Mouse (Mus musculus) liver, embryonic 14.5 days (tissue): ENCODE data around the gene Acvr2b. TPM values are rescaled to one million over a fixed set of nuclear protein-coding genes. Genes with fewer than 3 reads are reported as not detected.

Source experiments
- ATAC-seq: fragments of 200-750 bp; cut with Nextera tagmentation; 2 replicates; pipeline ENCODE4 v1.8.0; 2017; ENCODE audit warnings: moderate number of reproducible peaks, mild to moderate bottlenecking, moderate library complexity; ENCODE audit not compliant: insufficient read depth
- DNase-seq, 3 experiments: peaks; one replicate each; pipeline ENCODE4 v3.0.0-alpha.2; 2012 to 2013; ENCODE audit warnings: low read depth in 3 of 3, low spot score in 3 of 3
- H3K27ac ChIP-seq: fragments of 300-500 bp; sonication (generic); 2 replicates; pipeline ENCODE4 v1.5.1; 2014; ENCODE audit warnings: moderate library complexity, mild to moderate bottlenecking, control low read depth, inconsistent platforms
- H3K27me3 ChIP-seq: fragments of 300-500 bp; sonication (generic); 2 replicates; pipeline ENCODE4 v1.6.1; 2014; ENCODE audit warnings: mild to moderate bottlenecking, low read length, moderate library complexity; ENCODE audit not compliant: control insufficient read depth, insufficient read depth
- H3K36me3 ChIP-seq: fragments of 300-500 bp; sonication (generic); replicated peaks from 2 replicates; pipeline ENCODE4 v1.6.1; 2014; ENCODE audit warnings: low read depth; ENCODE audit not compliant: control insufficient read depth, insufficient read depth
- H3K4me1 ChIP-seq, 2 experiments: fragments of 200-500 bp in 1 of 2; fragments of 300-500 bp in 1 of 2; sonication (generic) in 1 of 2; replicated peaks; 2 replicates each; pipeline ENCODE4 v1.6.1; 2012 to 2014; ENCODE audit warnings: antibody characterized with exemption in 1 of 2, inconsistent platforms in 1 of 2, low read length in 1 of 2; ENCODE audit not compliant: control insufficient read depth in 2 of 2, insufficient read depth in 2 of 2
- H3K4me2 ChIP-seq: fragments of 300-500 bp; sonication (generic); 2 replicates; pipeline ENCODE4 v1.6.1; 2014; ENCODE audit warnings: low read depth, mild to moderate bottlenecking, control low read depth, moderate library complexity
- H3K4me3 ChIP-seq, 2 experiments: fragments of 200-500 bp in 1 of 2; fragments of 300-500 bp in 1 of 2; sonication (generic) in 1 of 2; 2 replicates each; pipeline ENCODE4 v1.5.1; 2012 to 2014; ENCODE audit warnings: low read depth in 2 of 2, low read length in 2 of 2, mild to moderate bottlenecking in 2 of 2, control low read depth in 1 of 2, inconsistent platforms in 1 of 2, moderate library complexity in 1 of 2; ENCODE audit not compliant: insufficient read depth in 1 of 2
- H3K9ac ChIP-seq: fragments of 300-500 bp; sonication (generic); replicated peaks from 2 replicates; pipeline ENCODE4 v1.6.1; 2014; ENCODE audit warnings: mild to moderate bottlenecking, control low read depth, moderate library complexity
- H3K9me3 ChIP-seq: fragments of 300-500 bp; sonication (generic); 2 replicates; pipeline ENCODE4 v1.6.1; 2016; ENCODE audit warnings: low read length, mixed read lengths; ENCODE audit not compliant: control insufficient read depth
- CTCF ChIP-seq: IDR thresholded peaks from 2 replicates; pipeline ENCODE4 v1.5.1; 2016; ENCODE audit warnings: antibody characterized with exemption, low read depth, control low read depth
- EP300 ChIP-seq: IDR thresholded peaks from 2 replicates; pipeline ENCODE4 v1.6.1; 2016; ENCODE audit warnings: antibody characterized with exemption, low read depth
- WGBS: fragments of 180-500 bp; shearing (Covaris S2); extraction: QIAGEN DNeasy Blood & Tissue Kit; methylation state at CpG from one replicate; pipeline ENCODE4 v1.1.7; 2014; ENCODE audit not compliant: insufficient replicate concordance; 5-methylcytosine and 5-hydroxymethylcytosine counted together
- polyA plus RNA-seq, 2 experiments: library from polyadenylated mRNA; depleted of rRNA in 1 of 2; stranded (reverse) in 1 of 2; unstranded in 1 of 2; fragments of >200 nt; fragmentation: Nextera tagmentation in 1 of 2; extraction: Ambion mirVana in 1 of 2; gene quantifications; 2 replicates each; pipeline versions ENCODE4 v1.2.1 to v1.2.3; 2012 to 2014

The Acvr2b gene
- polyA plus RNA-seq, 2 experiments: 0.69 to 1.5 TPM

DNA sequence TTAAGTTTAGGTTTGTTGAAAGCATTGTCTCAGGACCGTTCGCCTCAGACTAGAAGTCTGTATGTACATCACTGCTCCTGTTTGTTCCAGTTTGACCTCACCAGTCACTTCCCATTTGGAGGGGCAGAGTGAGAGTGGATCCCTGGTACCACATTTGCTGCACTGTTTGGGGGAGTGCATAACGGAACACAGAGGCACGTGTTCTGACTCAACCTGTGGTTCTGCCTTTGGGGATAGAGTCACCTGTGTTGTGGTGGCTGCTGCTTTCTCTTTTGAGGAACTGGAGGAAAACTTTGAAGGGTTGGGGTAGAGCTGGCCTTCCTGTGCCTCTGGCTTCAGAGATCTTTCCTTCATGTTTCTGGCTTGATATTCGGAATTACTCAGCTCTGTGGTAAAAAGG, 2.2 kb downstream of the Acvr2b start:
- DNase-seq: no peak
- Histone ChIP-seq H3K4me2 (no peak overlapping the region), H3K9me3 (no peaks in the 10 kb centered on the region), H3K36me3 (no peaks in the 10 kb centered on the region), H3K27me3 (peaks cover 27% of the 10 kb centered on the region), H3K4me1 (peaks cover 0 to 5% of the 10 kb centered on the region in 2 experiments; a peak in 1 of 4 replicates), H3K9ac (no peak overlapping the region), H3K27ac (no peak overlapping the region), H3K4me3 (no peak overlapping the region)
- ATAC-seq: no peak
- no peak for TF ChIP-seq EP300
- TF ChIP-seq CTCF: no peak
- WGBS: 41% methylated on average over 5 of the region's 5 CpGs

DNA sequence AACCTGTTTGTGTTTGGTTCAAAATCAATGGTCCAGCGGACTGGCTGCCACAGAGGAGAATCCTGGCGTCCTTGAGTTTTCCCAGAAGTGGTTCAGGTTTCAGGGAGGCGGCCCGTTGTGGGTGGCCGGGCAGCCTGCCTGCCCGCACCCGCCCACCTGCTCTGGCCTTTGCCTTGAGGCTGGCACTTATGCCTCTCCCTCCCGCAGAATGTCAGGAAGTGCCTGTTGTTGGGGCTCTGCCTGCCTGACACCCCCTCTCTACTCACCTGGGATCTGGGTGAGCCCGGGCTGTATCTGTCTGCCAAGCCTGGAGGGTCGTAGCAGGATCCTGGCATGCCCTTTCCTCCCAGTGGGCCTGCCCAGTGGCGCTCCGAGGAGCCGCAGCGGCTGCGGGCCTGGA, 6.0 kb downstream of the Acvr2b start:
- DNase-seq (no peak), ATAC-seq (no peak)
- Histone ChIP-seq H3K9ac (no peak overlapping the region), H3K36me3 (no peaks in the 10 kb centered on the region), H3K9me3 (no peaks in the 10 kb centered on the region; the same call in 1 of the 2 replicates), H3K4me3 (no peak overlapping the region), H3K4me1 (peaks cover 0 to 2% of the 10 kb centered on the region in 2 experiments; a peak in 1 of 4 replicates), H3K27ac (no peak overlapping the region), H3K27me3 (peaks cover 14% of the 10 kb centered on the region), H3K4me2 (no peak overlapping the region)
- TF ChIP-seq EP300 (no peak), CTCF (no peak)
- WGBS: 77% methylated on average over 15 of the region's 15 CpGs

DNA sequence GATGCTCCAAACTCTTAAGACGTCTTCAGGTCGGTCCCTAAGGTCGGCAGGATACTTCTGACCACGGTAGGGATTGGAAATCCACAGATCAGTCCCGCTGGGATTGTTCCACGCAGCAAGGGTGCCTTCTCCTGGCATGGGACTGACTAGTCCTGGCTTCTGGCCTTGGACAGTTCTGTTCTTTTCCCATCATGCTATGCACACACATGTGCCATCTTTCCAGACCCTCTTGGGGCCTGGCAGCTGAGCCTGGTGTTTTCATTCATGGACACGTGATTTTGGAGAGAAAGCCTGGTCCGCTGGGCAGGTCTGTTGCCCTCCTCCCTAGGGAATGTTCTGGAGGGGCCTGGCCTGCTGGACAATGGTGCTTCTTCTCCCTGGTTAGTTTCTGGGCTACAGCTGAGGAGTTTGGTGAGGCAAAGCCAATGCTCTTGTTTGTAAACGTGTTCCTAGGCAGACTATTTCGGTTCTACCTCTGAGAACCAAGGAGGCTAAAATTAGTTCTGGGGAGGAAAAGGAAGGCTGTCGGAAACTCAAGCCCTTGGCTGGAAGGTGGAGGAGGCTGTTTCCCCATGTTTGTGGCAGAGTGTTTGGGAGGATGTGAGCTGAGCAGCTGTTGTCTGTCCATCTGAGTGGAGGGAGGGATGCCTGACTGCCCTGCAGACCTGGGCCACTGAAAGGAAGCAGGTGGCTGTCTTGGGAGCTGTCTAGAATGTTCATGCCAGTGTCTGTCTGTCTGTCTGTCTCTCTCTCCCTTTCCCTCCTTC, 7.2 kb downstream of the Acvr2b start:
- Histone ChIP-seq H3K36me3 (no peaks in the 10 kb centered on the region), H3K27ac (no peak overlapping the region), H3K4me1 (no peaks in the 10 kb centered on the region; a peak in 1 of 4 replicates), H3K27me3 (peaks cover 2% of the 10 kb centered on the region), H3K4me3 (no peak overlapping the region), H3K9ac (no peak overlapping the region), H3K9me3 (no peaks in the 10 kb centered on the region; the same call in 1 of the 2 replicates), H3K4me2 (no peak overlapping the region)
- DNase-seq (no peak), ATAC-seq (no peak)
- TF ChIP-seq CTCF: no peak
- no peak for TF ChIP-seq EP300
- 59% methylated on average over 11 of the region's 11 CpGs for WGBS

GRCm38 (mm10) chr9:119409864-119410263, 7.9 kb downstream of the Acvr2b start:
- DNase-seq (no peak), ATAC-seq (no peak)
- Histone ChIP-seq H3K4me3 (no peak overlapping the region), H3K4me2 (no peak overlapping the region), H3K9ac (no peak overlapping the region), H3K27ac (no peak overlapping the region), H3K36me3 (no peaks in the 10 kb centered on the region), H3K9me3 (no peaks in the 10 kb centered on the region; the same call in 1 of the 2 replicates), H3K4me1 (no peaks in the 10 kb centered on the region; a peak in 1 of 4 replicates), H3K27me3 (no peaks in the 10 kb centered on the region)
- TF ChIP-seq EP300 (no peak), CTCF (no peak)
- WGBS: 66% methylated on average over 5 of the region's 5 CpGs

DNA sequence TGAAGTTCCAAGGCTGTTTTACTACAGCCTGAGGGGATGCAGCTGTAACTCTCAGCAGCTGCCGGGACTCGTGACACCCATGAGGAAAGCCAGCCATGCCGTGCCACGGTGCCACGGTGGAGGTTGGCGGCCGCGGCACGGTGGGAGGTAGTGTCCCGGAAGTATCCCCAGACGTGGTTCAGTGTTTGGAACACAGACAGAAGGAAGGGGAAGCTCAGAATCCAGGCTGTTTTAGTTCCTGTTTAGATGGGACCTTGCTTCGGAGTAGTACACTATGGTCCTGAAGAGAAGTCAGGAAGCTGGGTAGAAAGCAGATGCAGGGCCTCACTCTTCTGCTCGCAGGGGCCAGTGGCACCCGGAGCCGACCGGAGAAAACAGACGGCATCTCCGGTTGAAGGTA, 16.1 kb downstream of the Acvr2b start:
- no peak overlapping the region for H3K4me2 ChIP-seq

More for the DNA sequence above, 16.1 kb downstream of the Acvr2b start:
- no peak overlapping the region for H3K27ac ChIP-seq
- 61% methylated on average over 18 of the region's 18 CpGs for WGBS
- TF ChIP-seq EP300 (no peak), CTCF (no peak)
- no peak overlapping the region for H3K4me3 ChIP-seq
- DNase-seq (no peak), ATAC-seq (no peak)
- H3K9ac ChIP-seq: no peak overlapping the region
- H3K9me3 ChIP-seq: no peaks in the 10 kb centered on the region; the same call in 1 of the 2 replicates
- no peaks in the 10 kb centered on the region for H3K36me3 ChIP-seq
- no peaks in the 10 kb centered on the region for H3K4me1 ChIP-seq
- H3K27me3 ChIP-seq: no peaks in the 10 kb centered on the region
